Mouse (Mus musculus) right cerebral cortex, postnatal 36 days (tissue): ENCODE measurements around the gene Defb45.

Source experiments
- DNase-seq, 2 experiments: peaks; one replicate each; pipeline ENCODE4 v3.0.0; 2022; ENCODE audit warnings: low spot score in 2 of 2, mixed read lengths in 1 of 2

Defb45 gene

GRCm38 (mm10) chr2:152599299-152599698 lies at the start of gene Defb45:
Defb45 (minus strand) TSS chr2:152599399.
- DNase-seq, result no peak

- DNase-seq, result no peak
Measured at GRCm38 (mm10) chr2:152639406-152640113, 40.4 kb upstream of the Defb45 start.

GRCm38 (mm10) chr2:152638865-152639264 lies 39.7 kb upstream of the Defb45 start:
- no peak for DNase-seq

GRCm38 (mm10) chr2:152637381-152637780 lies 38.2 kb upstream of the Defb45 start:
- DNase-seq, result no peak

GRCm38 (mm10) chr2:152637006-152637322 lies 37.8 kb upstream of the Defb45 start:
- no peak for DNase-seq

GRCm38 (mm10) chr2:152636246-152637005 lies 37.2 kb upstream of the Defb45 start:
- no peak for DNase-seq

GRCm38 (mm10) chr2:152634311-152634710 lies 35.1 kb upstream of the Defb45 start:
- DNase-seq, result no peak

- no peak for DNase-seq
Measured at GRCm38 (mm10) chr2:152633334-152633733, 34.1 kb upstream of the Defb45 start.

GRCm38 (mm10) chr2:152629904-152630303 lies 30.7 kb upstream of the Defb45 start:
- DNase-seq, result no peak

GRCm38 (mm10) chr2:152629239-152629638 lies 30.0 kb upstream of the Defb45 start:
- DNase-seq, result no peak

GRCm38 (mm10) chr2:152628066-152628465 lies 28.9 kb upstream of the Defb45 start:
- no peak for DNase-seq

- no peak for DNase-seq
Measured at GRCm38 (mm10) chr2:152626774-152627591, 27.8 kb upstream of the Defb45 start, which contains the start of gene Rem1. Rem1 (plus strand) TSS chr2:152626951.

GRCm38 (mm10) chr2:152625256-152625655 lies 26.1 kb upstream of the Defb45 start:
- no peak for DNase-seq

- no peak for DNase-seq
Measured at GRCm38 (mm10) chr2:152624566-152624965, 25.4 kb upstream of the Defb45 start.

GRCm38 (mm10) chr2:152622953-152623352 lies 23.8 kb upstream of the Defb45 start, which contains the start of gene Defb25:
Defb25 (minus strand) TSS chr2:152623053.
- DNase-seq, result no peak

GRCm38 (mm10) chr2:152622151-152622550 lies 23.0 kb upstream of the Defb45 start:
- DNase-seq, result no peak

GRCm38 (mm10) chr2:152620367-152621134 lies 21.4 kb upstream of the Defb45 start:
- peak in 1 of 2 experiments; percentile 8 for DNase-seq

- DNase-seq, result no peak
Measured at GRCm38 (mm10) chr2:152617374-152617773, 18.2 kb upstream of the Defb45 start.

GRCm38 (mm10) chr2:152616470-152616869 lies 17.3 kb upstream of the Defb45 start:
- DNase-seq, result no peak

- no peak for DNase-seq
Measured at GRCm38 (mm10) chr2:152615563-152615962, 16.4 kb upstream of the Defb45 start.

GRCm38 (mm10) chr2:152612193-152612592 lies 13.0 kb upstream of the Defb45 start:
- DNase-seq, result no peak
